27 mouse cellular contexts compared by ENCODE assay signal in the genomic region with DNA sequence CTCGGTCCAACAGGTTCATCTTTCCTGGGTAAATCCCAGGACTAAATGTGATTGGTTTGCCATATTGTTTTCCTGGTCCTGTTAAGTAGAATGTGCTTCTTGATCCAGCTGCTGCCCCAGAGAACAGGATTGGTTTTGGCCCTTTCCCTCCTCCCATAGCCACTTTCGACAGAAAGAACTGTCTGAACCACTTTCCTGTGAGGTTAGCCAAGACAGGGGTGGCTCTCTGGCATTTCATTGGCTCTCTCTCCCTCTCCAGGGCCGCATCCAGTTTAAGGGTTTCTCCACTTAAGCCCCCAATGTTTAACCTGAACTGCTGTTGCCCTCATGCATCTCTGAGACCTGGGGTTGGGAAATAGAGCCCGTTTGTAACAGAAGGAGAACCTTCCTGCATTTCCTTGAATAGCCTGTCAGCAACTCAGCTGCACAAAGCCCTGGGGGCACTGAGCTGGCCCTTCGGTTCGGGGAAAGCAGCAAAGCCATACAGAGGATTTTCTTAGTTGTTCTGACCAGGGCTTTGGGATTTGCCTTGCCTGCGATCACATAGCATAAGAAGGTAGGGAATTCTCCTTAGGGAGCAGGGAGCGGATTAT.
A peak's percentile ranks its signal among the peaks of the same experiment; 100 is the strongest.
DNase-seq lines count a peak whose midpoint lies in the region; ATAC-seq lines count a peak whose summit lies in the region.
"Had no signal": no experiment of that assay in that cellular context is flagged by ENCODE, and none has a peak within 500 bp of the region (broad histone marks: within the 10 kb centered on the region; RNA-seq: fewer than 3 reads in every experiment).

No protein-coding gene starts in this region.

- H3K27me3 ChIP-seq in neural tube, embryonic 15.5 days (replicated peaks) = no peaks in the 10 kb centered on the region
- H3K27me3 ChIP-seq: embryonic facial prominence, embryonic 15.5 days; forebrain, embryonic 12.5 days; hindbrain, embryonic 15.5 days; kidney, embryonic 15.5 days; limb, embryonic 12.5 days; liver, embryonic 15.5 days; lung, embryonic 15.5 days; stomach, embryonic 15.5 days had no signal

- no peak overlapping the region for H3K4me2 ChIP-seq in neural tube, embryonic 15.5 days
- H3K4me2 ChIP-seq: embryonic facial prominence, embryonic 15.5 days; forebrain, embryonic 12.5 days; hindbrain, embryonic 15.5 days; kidney, embryonic 15.5 days; limb, embryonic 12.5 days; liver, embryonic 15.5 days; lung, embryonic 15.5 days; midbrain, embryonic 11.5 days; stomach, embryonic 15.5 days had no signal

- peak; percentile 13 for DNase-seq in embryo, embryonic 10.5 days (ENCODE audit: low spot score)
- no peak for DNase-seq in embryo, embryonic 11 days
- DNase-seq in heart, postnatal 14 days = peak; percentile 19 to 24
- no peak for DNase-seq in heart, postnatal 10 days
- DNase-seq in neural tube, embryonic 10.5 days (ENCODE audit: extremely low spot score, low spot score) = peak; percentile 8
- no peak for DNase-seq in layer of hippocampus, adult 9-11 months
- DNase-seq in frontal cortex, adult 2 months (ENCODE audit: extremely low spot score in 1 of 2, low spot score in 1 of 2) = no peak
- DNase-seq: adrenal gland, postnatal 25 days; cerebellum, adult 18-20 months; cerebellum, postnatal 10 days; forebrain, postnatal 0 days; kidney, adult 18-20 months; kidney, postnatal 25 days; retina, postnatal 1 day; right cerebral cortex, postnatal 14 days; thymus, postnatal 14 days had no signal

- H3K27ac ChIP-seq in neural tube, embryonic 15.5 days (replicated peaks) = no peak overlapping the region
- H3K27ac ChIP-seq: embryonic facial prominence, embryonic 15.5 days; forebrain, embryonic 12.5 days; hindbrain, embryonic 15.5 days; kidney, embryonic 15.5 days; left cerebral cortex, adult 2 months; limb, embryonic 12.5 days; liver, embryonic 15.5 days; lung, embryonic 15.5 days; stomach, embryonic 15.5 days had no signal

- WGBS in neural tube, embryonic 15.5 days = 74% methylated on average over 8 of the region's 8 CpGs

- no peak for ATAC-seq in neural tube, embryonic 15.5 days (ENCODE audit: low FRiP score)
- ATAC-seq: forebrain, postnatal 0 days had no signal

- H3K9me3 ChIP-seq in neural tube, embryonic 15.5 days (replicated peaks) = no peaks in the 10 kb centered on the region
- H3K9me3 ChIP-seq: embryonic facial prominence, embryonic 15.5 days; forebrain, embryonic 12.5 days; hindbrain, embryonic 15.5 days; kidney, embryonic 15.5 days; limb, embryonic 12.5 days; liver, embryonic 15.5 days; lung, embryonic 15.5 days; stomach, embryonic 15.5 days had no signal

- intact Hi-C loops in heart, postnatal 14 days (cut with DNase I) = no loop called here
- intact Hi-C loops in heart, postnatal 10 days (cut with DNase I) = no loop called here

- no peaks in the 10 kb centered on the region for H3K36me3 ChIP-seq in neural tube, embryonic 15.5 days
- H3K36me3 ChIP-seq: embryonic facial prominence, embryonic 15.5 days; forebrain, embryonic 12.5 days; hindbrain, embryonic 15.5 days; kidney, embryonic 15.5 days; limb, embryonic 12.5 days; liver, embryonic 15.5 days; lung, embryonic 15.5 days; stomach, embryonic 15.5 days had no signal

- peaks cover 18% of the 10 kb centered on the region for H3K4me1 ChIP-seq in neural tube, embryonic 15.5 days
- H3K4me1 ChIP-seq: liver, embryonic 15.5 days; lung, embryonic 15.5 days; stomach, embryonic 15.5 days had no signal

- H3K4me3 ChIP-seq in neural tube, embryonic 15.5 days (replicated peaks) = no peak overlapping the region
- H3K4me3 ChIP-seq: embryonic facial prominence, embryonic 15.5 days; forebrain, embryonic 12.5 days; hindbrain, embryonic 15.5 days; kidney, embryonic 15.5 days; left cerebral cortex, adult 2 months; limb, embryonic 12.5 days; liver, embryonic 15.5 days; lung, embryonic 15.5 days; stomach, embryonic 15.5 days had no signal

- no peak overlapping the region for H3K9ac ChIP-seq in neural tube, embryonic 15.5 days (replicated peaks)
- H3K9ac ChIP-seq: embryonic facial prominence, embryonic 15.5 days; forebrain, embryonic 12.5 days; forebrain, postnatal 0 days; hindbrain, embryonic 15.5 days; kidney, embryonic 15.5 days; limb, embryonic 12.5 days; liver, embryonic 15.5 days; lung, embryonic 15.5 days; stomach, embryonic 15.5 days had no signal

Comparison
In these comparisons a context has a peak if more than half of its experiments do, and no peak if none do; other contexts are left out.
1. DNase-seq: peak in embryo, embryonic 10.5 days (single experiment), heart, postnatal 14 days (2 of 2) and neural tube, embryonic 10.5 days (single experiment); none in embryo, embryonic 11 days (single experiment), heart, postnatal 10 days (0 of 2), layer of hippocampus, adult 9-11 months (single experiment) and frontal cortex, adult 2 months (0 of 2).